Mouse (Mus musculus) forebrain, embryonic 12.5 days (tissue): ENCODE data around the gene Spry2. TPM values are rescaled to one million over a fixed set of nuclear protein-coding genes. Genes with fewer than 3 reads are reported as not detected.
A peak's percentile ranks its signal among the peaks of the same experiment; 100 is the strongest.

Source experiments
- ATAC-seq: fragments of 200-750 bp; cut with Nextera tagmentation; 2 replicates; pipeline ENCODE4 v1.8.0; 2017; ENCODE audit warnings: moderate TSS enrichment; ENCODE audit not compliant: low FRiP score
- H3K27ac ChIP-seq: fragments of 300-500 bp; sonication (generic); 2 replicates; pipeline ENCODE4 v1.5.1; 2016; ENCODE audit warnings: mild to moderate bottlenecking
- H3K27me3 ChIP-seq: fragments of 300-500 bp; sonication (generic); 2 replicates; pipeline ENCODE4 v1.6.1; 2016; ENCODE audit warnings: mild to moderate bottlenecking
- H3K36me3 ChIP-seq: fragments of 300-500 bp; sonication (generic); replicated peaks from 2 replicates; pipeline ENCODE4 v1.6.1; 2016; ENCODE audit warnings: mild to moderate bottlenecking
- H3K4me1 ChIP-seq: fragments of 300-500 bp; sonication (generic); 2 replicates; pipeline ENCODE4 v1.6.1; 2016
- H3K4me2 ChIP-seq: fragments of 300-500 bp; sonication (generic); 2 replicates; pipeline ENCODE4 v1.6.1; 2016; ENCODE audit warnings: mild to moderate bottlenecking, moderate library complexity
- H3K4me3 ChIP-seq: fragments of 300-500 bp; sonication (generic); replicated peaks from 2 replicates; pipeline ENCODE4 v1.5.1; 2016; ENCODE audit warnings: mild to moderate bottlenecking
- H3K9ac ChIP-seq: fragments of 300-500 bp; sonication (generic); 2 replicates; pipeline ENCODE4 v1.6.1; 2016; ENCODE audit warnings: mild to moderate bottlenecking
- H3K9me3 ChIP-seq: fragments of 300-500 bp; sonication (generic); 2 replicates; pipeline ENCODE4 v1.6.1; 2016
- WGBS: fragments of 180-500 bp; shearing (Covaris S2); methylation state at CpG from one replicate; pipeline ENCODE4 v1.1.7; 2016; 5-methylcytosine and 5-hydroxymethylcytosine counted together
- polyA plus RNA-seq: library from polyadenylated mRNA; unstranded; fragments of >200 nt; fragmentation: Nextera tagmentation; extraction: Ambion mirVana; gene quantifications from 2 replicates; pipeline ENCODE4 v1.2.1, GENCODE M21; 2016

The Spry2 gene
- polyA plus RNA-seq, 1 experiment from 2014 or later = 10.0 TPM

DNA sequence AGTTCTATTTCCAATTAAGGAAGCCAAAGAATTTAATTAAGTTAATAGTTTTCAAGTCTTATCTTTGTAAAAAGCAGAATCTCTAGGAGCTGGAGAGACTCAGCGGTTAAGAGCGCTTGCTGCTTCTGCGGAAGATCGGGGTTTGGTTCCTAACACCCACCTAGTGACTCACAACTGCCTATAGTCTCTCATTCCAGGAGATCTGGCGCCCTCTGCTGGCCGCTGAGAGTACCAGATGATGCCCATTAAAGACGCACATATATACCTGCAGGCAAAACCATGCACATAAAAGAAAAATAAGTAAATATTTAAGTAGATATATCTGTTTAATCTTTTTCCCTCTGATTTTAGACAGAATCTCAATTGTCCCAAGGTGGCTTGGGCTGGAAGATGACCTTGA lies 6.2 kb upstream of the Spry2 start:
- Histone ChIP-seq H3K36me3 (no peaks in the 10 kb centered on the region), H3K27me3 (no peaks in the 10 kb centered on the region), H3K4me2 (no peak overlapping the region), H3K9me3 (no peaks in the 10 kb centered on the region), H3K9ac (no peak overlapping the region), H3K27ac (no peak overlapping the region), H3K4me3 (no peak overlapping the region), H3K4me1 (peaks cover 4% of the 10 kb centered on the region)
- no peak for ATAC-seq
- 83% methylated on average over 7 of the region's 7 CpGs for WGBS

GRCm38 (mm10) chr14:105900841-105901240 lies 4.2 kb upstream of the Spry2 start:
- Histone ChIP-seq H3K9ac (no peak overlapping the region), H3K4me2 (no peak overlapping the region), H3K27ac (no peak overlapping the region), H3K9me3 (no peaks in the 10 kb centered on the region), H3K4me3 (no peak overlapping the region), H3K36me3 (no peaks in the 10 kb centered on the region), H3K4me1 (peaks cover 4% of the 10 kb centered on the region), H3K27me3 (no peaks in the 10 kb centered on the region)
- 95% methylated on average over 3 of the region's 3 CpGs for whole genome bisulfite sequencing
- ATAC-seq = no peak

DNA sequence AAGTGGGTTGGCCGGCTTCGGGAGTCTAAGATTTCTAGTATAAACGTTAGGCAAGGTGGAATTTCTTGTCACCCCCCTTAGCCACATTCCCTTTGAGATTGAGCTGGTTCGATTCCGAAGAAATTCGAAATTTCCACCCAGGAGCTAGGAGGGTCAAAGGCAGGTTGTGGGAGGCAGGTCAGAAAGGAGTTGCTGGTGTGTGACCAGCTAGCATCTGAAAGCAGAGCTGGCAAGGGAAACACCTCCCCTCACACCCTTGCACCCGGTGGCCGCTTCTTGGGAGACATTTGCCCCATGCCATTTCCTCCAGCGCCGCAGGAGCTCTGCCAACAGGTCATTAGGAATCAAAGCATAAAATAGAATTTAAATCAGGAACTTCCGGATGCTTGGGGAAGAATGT lies 2.5 kb upstream of the Spry2 start:
- Histone ChIP-seq H3K9ac (no peak overlapping the region), H3K36me3 (no peaks in the 10 kb centered on the region), H3K27me3 (no peaks in the 10 kb centered on the region), H3K27ac (peak overlapping the region; percentile 99; the same call in 1 of the 2 replicates), H3K4me2 (peak overlapping the region; percentile 89), H3K4me1 (peaks cover 11% of the 10 kb centered on the region), H3K4me3 (peak overlapping the region; percentile 76), H3K9me3 (no peaks in the 10 kb centered on the region)
- WGBS = 4% methylated on average over 11 of the region's 11 CpGs
- no peak for ATAC-seq

DNA sequence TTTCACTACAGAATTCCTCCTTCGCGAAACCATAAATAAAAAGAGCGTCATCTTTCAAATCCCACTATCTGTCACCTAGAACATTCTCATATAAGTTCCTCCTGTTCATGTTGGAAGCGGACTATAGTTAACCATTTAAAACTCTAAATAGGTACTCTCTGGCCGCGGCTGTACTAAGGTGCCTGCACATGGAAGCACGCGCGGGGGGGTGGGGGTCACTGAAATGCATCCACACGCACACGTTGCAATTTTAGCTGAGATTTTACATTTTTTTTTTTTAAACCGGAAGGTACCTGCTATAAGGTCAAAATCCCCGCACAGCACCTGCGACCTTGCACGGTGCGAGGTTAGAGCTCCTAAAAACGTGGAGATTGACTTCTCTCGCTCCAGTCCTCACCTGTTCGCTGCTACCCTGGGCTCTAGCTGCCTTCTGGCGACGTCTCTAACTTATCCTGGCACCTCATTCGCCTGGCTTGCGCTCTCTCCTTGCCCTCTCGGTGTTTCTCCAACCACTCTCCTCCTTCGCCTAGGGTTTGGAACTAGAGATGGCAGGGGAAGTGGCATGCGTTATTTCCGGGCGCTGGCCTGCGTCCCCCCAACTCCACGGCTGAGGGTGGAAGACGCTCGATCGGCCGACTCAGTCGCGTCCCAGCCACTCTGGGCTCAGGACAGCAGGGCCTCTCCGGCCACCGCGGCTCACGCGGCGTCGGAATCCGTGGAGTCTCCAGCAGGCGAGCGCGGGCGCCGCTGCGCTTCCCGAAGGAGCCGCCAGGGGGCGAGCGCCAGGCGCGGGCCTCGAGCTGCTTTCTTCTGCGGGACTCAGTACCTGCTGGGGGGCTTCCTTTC lies 1.9 kb upstream of the Spry2 start:
- Histone ChIP-seq H3K27me3 (peaks cover 4% of the 10 kb centered on the region), H3K9ac (peak overlapping the region; percentile 83), H3K4me2 (peak overlapping the region; percentile 89), H3K4me3 (peak overlapping the region; percentile 76), H3K36me3 (no peaks in the 10 kb centered on the region), H3K4me1 (peaks cover 16% of the 10 kb centered on the region), H3K27ac (peak overlapping the region; percentile 99), H3K9me3 (no peaks in the 10 kb centered on the region)
- WGBS = under 1% methylated on average over 58 of the region's 58 CpGs
- peak; percentile 24 for ATAC-seq

- Histone ChIP-seq H3K9ac (peak overlapping the region; percentile 83), H3K4me3 (peak overlapping the region; percentile 76), H3K27me3 (peaks cover 12% of the 10 kb centered on the region), H3K36me3 (peaks cover 6% of the 10 kb centered on the region), H3K27ac (peak overlapping the region; percentile 99), H3K9me3 (no peaks in the 10 kb centered on the region), H3K4me2 (peak overlapping the region; percentile 89), H3K4me1 (peaks cover 24% of the 10 kb centered on the region)
- ATAC-seq = peak; percentile 59
- under 1% methylated on average over 25 of the region's 28 CpGs for WGBS
These were observed 1.0 kb upstream of the Spry2 start for GRCm38 (mm10) chr14:105897569-105898101.

DNA sequence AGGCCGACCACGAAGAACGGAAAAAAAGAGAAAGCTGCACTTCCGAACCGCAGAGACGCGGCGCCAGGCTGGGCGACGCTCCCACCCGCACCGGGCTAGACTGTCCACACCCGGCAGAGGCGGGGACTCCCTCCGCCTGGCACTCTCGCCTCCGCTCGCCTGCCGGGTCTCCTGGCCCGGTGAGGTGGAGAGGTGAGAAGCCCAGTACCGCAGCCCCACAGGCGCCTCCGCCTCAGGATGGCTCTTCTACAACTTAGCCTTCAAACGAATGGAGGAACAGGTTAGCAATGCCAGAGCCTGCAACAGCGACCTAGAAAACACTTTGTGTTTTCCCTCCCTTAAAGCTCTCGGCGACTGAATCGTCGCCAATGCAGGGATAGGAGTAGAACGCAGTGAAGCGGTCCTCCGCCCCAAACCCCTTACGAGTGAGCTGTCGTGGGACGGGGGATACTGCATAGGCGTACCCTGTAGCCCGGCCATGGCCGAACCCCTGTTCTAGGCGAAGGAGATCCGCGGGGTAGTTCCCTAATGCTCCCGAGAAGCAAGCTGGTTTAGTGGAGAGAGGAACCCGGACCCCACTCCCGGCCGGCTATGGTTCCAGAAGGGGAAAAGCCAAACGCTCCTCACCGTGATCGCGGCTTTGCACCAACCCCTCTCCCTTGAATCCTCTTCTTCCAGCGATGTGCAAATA lies 513 bp downstream of the Spry2 start:
- WGBS = under 1% methylated on average over 50 of the region's 50 CpGs
- Histone ChIP-seq H3K36me3 (peaks cover 6% of the 10 kb centered on the region), H3K4me2 (peak overlapping the region; percentile 89), H3K4me1 (peaks cover 26% of the 10 kb centered on the region), H3K4me3 (peak overlapping the region; percentile 76), H3K27me3 (peaks cover 12% of the 10 kb centered on the region), H3K9me3 (no peaks in the 10 kb centered on the region), H3K9ac (peak overlapping the region; percentile 83), H3K27ac (peak overlapping the region; percentile 99)
- no peak for ATAC-seq

DNA sequence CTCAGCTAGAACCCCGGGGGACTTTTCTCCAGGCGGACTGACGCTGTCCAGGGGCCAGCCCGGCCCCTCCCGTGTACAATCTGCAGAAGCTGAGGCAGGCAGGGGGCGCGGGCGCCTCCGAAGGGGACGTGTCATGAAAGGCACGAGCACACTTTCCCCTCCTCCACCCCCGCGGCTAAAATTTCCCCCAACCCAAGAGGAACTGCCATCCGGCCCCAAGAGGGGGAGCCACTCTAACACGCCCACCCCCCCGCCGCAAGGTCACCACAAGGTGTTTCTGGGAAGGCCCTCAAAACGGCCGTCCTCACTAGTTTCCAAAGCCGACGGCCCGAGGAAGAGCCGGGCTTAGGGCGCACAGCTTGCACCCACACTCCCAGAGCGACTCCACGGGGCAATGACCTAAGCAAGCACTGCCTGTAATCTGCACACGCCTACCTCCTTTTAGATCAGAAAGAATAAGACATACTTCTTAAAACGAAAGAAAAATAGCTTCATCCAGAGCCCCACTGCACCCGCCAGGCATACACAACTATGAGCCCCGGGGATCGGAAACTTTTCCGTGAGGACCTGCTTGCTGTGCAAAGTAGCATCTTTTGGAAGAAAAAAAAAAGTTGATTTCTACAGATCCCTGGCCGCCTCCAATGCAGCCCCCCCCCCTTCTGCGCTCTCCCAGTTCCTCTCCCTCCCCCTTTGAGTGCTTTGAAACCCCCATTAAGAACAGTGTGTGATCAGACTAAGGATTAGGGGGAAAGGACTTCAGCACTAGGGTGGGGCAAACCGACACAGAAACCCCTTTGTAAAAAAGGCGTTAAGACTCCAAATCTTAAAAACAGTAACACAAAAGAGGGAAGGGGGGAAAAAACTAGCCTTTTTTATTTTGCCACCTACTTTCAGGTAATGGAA lies 1.4 kb downstream of the Spry2 start:
- peak overlapping the region; percentile 76 for H3K4me3 ChIP-seq
- under 1% methylated on average over 36 of the region's 36 CpGs for WGBS
- H3K36me3 ChIP-seq = peaks cover 6% of the 10 kb centered on the region
- no peaks in the 10 kb centered on the region for H3K9me3 ChIP-seq
- peak overlapping the region; percentile 83 for H3K9ac ChIP-seq
- H3K4me1 ChIP-seq = peaks cover 26% of the 10 kb centered on the region
- H3K27ac ChIP-seq = peak overlapping the region; percentile 57
- H3K4me2 ChIP-seq = peak overlapping the region; percentile 89
- peaks cover 12% of the 10 kb centered on the region for H3K27me3 ChIP-seq
- ATAC-seq = no peak

DNA sequence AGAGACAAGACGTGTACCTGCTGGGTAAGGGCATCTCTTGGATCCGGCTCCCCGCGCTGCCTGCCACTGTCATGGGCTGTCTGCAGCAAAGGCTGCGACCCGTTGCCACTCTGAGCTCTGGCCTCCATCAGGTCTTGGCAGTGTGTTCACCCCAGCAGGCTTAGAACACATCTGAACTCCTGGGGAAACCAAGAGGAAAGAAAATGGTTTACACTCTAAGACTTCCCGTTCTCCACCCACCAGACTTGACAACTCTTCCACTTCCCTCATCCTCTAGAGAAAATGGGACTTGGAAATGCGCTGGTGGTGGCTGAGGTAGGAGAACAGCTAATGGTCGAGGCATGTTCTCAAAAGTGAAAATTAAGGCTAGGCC lies 3.0 kb downstream of the Spry2 start:
- H3K27ac ChIP-seq = no peak overlapping the region
- WGBS = 29% methylated on average over 9 of the region's 9 CpGs
- no peaks in the 10 kb centered on the region for H3K9me3 ChIP-seq
- peaks cover 22% of the 10 kb centered on the region for H3K4me1 ChIP-seq
- H3K36me3 ChIP-seq = peaks cover 6% of the 10 kb centered on the region
- H3K9ac ChIP-seq = peak overlapping the region; percentile 36
- peak overlapping the region; percentile 76 for H3K4me3 ChIP-seq
- H3K4me2 ChIP-seq = peak overlapping the region; percentile 89
- peaks cover 12% of the 10 kb centered on the region for H3K27me3 ChIP-seq
- ATAC-seq = no peak

GRCm38 (mm10) chr14:105892941-105893622 lies 3.5 kb downstream of the Spry2 start:
- Histone ChIP-seq H3K27me3 (peaks cover 12% of the 10 kb centered on the region), H3K4me1 (peaks cover 22% of the 10 kb centered on the region), H3K27ac (no peak overlapping the region), H3K4me3 (peak overlapping the region; percentile 76), H3K4me2 (peak overlapping the region; percentile 89), H3K9ac (peak overlapping the region; percentile 36; the same call in 1 of the 2 replicates), H3K9me3 (no peaks in the 10 kb centered on the region), H3K36me3 (peaks cover 6% of the 10 kb centered on the region)
- no peak for ATAC-seq
- 50% methylated on average over 24 of the region's 24 CpGs for WGBS

GRCm38 (mm10) chr14:105890516-105891231 lies 5.9 kb downstream of the Spry2 start:
- Histone ChIP-seq H3K36me3 (peaks cover 6% of the 10 kb centered on the region), H3K4me3 (no peak overlapping the region), H3K9ac (no peak overlapping the region), H3K9me3 (no peaks in the 10 kb centered on the region), H3K4me1 (peaks cover 22% of the 10 kb centered on the region), H3K4me2 (no peak overlapping the region), H3K27ac (no peak overlapping the region), H3K27me3 (peaks cover 15% of the 10 kb centered on the region)
- 58% methylated on average over 5 of the region's 5 CpGs for WGBS
- no peak for ATAC-seq
